Mouse (Mus musculus): ENCODE results near the gene Arhgef28. TPM values are rescaled to one million over a fixed set of nuclear protein-coding genes. Genes with fewer than 3 reads are reported as not detected.
A peak's percentile ranks its signal among the peaks of the same experiment; 100 is the strongest.

The Arhgef28 gene
- polyA plus RNA-seq, 2 experiments from 2014 or later, result 0.08 TPM; not detected in 1

- ATAC-seq, result no peak
These were observed 306.4 kb downstream of the Arhgef28 start for GRCm38 (mm10) chr13:97899604-97900379.

- no peak for ATAC-seq
These were observed 307.6 kb downstream of the Arhgef28 start for GRCm38 (mm10) chr13:97898590-97898989.

- ATAC-seq, result no peak
These were observed 313.0 kb downstream of the Arhgef28 start for GRCm38 (mm10) chr13:97893031-97893825.

- ATAC-seq, result no peak
These were observed 314.0 kb downstream of the Arhgef28 start for GRCm38 (mm10) chr13:97892089-97892884.

GRCm38 (mm10) chr13:97888046-97888445, 318.2 kb downstream of the Arhgef28 start:
- no peak for ATAC-seq

GRCm38 (mm10) chr13:97887558-97887957, 318.7 kb downstream of the Arhgef28 start:
- ATAC-seq, result no peak

- ATAC-seq, result no peak
These were observed 322.6 kb downstream of the Arhgef28 start for GRCm38 (mm10) chr13:97883629-97884028.

- no peak for ATAC-seq
These were observed 329.8 kb downstream of the Arhgef28 start for GRCm38 (mm10) chr13:97876450-97876849.

GRCm38 (mm10) chr13:97876031-97876430, 330.2 kb downstream of the Arhgef28 start:
- ATAC-seq, result no peak

GRCm38 (mm10) chr13:97869428-97869827, 336.8 kb downstream of the Arhgef28 start:
- ATAC-seq, result no peak

- no peak for ATAC-seq
These were observed 338.8 kb downstream of the Arhgef28 start for GRCm38 (mm10) chr13:97867322-97867962.

GRCm38 (mm10) chr13:97859071-97859470, 347.2 kb downstream of the Arhgef28 start:
- no peak for ATAC-seq

GRCm38 (mm10) chr13:97857860-97858259, 348.4 kb downstream of the Arhgef28 start:
- ATAC-seq, result peak; percentile 93

- no peak for ATAC-seq
These were observed 352.8 kb downstream of the Arhgef28 start for GRCm38 (mm10) chr13:97853356-97853968.

Other genes starting within 250 kb of the Arhgef28 start
- 10 to 100 TPM; 23.8 to 26.9 TPM for gene Utp15, start 56.6 kb upstream of the Arhgef28 start, polyA plus RNA-seq (2017; shearing (Covaris generic))
- 10 to 100 TPM; 23.1 to 24.9 TPM for gene Ankra2, start 56.6 kb upstream of the Arhgef28 start, polyA plus RNA-seq (2017; shearing (Covaris generic))
- not detected for gene Gm21976, start 73.4 kb upstream of the Arhgef28 start, polyA plus RNA-seq (2017; shearing (Covaris generic))
- 1,000 to 10,000 TPM in 1 of 2 experiments, 100 to 1,000 TPM in 1; 915 to 1,034 TPM for gene Btf3, start 110.6 kb upstream of the Arhgef28 start, polyA plus RNA-seq (2017; shearing (Covaris generic))
- not detected for gene Foxd1, start 147.8 kb upstream of the Arhgef28 start, polyA plus RNA-seq (2017; shearing (Covaris generic))

All from activated CD4-positive, CD25-positive, alpha-beta regulatory T cell, adult 4 months (primary cell).